Mouse (Mus musculus) cerebellum, adult 2 months (tissue): ENCODE data around the gene Htatip2.

Experiments used
- CTCF ChIP-seq: fragments of 200-500 bp; IDR thresholded peaks from 2 replicates; pipeline ENCODE4 v1.5.1; 2011; ENCODE audit warnings: low read depth, mild to moderate bottlenecking, control low read depth, low read length, moderate library complexity, borderline replicate concordance; ENCODE audit not compliant: insufficient read depth
- POLR2A ChIP-seq: fragments of 200-500 bp; IDR thresholded peaks from 2 replicates; pipeline ENCODE4 v1.6.1; 2011; ENCODE audit warnings: low read length, control low read depth, borderline replicate concordance; ENCODE audit not compliant: insufficient read depth

GRCm38 (mm10) chr7:49741474-49741873, 17.4 kb upstream of the Htatip2 start:
- TF ChIP-seq CTCF, result no peak
- TF ChIP-seq POLR2A, result no peak
